Mouse (Mus musculus) neural tube, embryonic 14.5 days (tissue): ENCODE data around the gene Rere. TPM values are rescaled to one million over a fixed set of nuclear protein-coding genes. Genes with fewer than 3 reads are reported as not detected.

Experiments
- ATAC-seq: fragments of 200-750 bp; cut with Nextera tagmentation; 2 replicates; pipeline ENCODE4 v1.8.0; 2017; ENCODE audit warnings: low read depth, mild to moderate bottlenecking, moderate TSS enrichment, moderate library complexity
- H3K27ac ChIP-seq: fragments of 300-500 bp; sonication (generic); 2 replicates; pipeline ENCODE4 v1.5.1; 2014; ENCODE audit warnings: low read depth, mild to moderate bottlenecking, control low read depth, low read length, moderate library complexity, mixed read lengths
- H3K27me3 ChIP-seq: fragments of 300-500 bp; sonication (generic); 2 replicates; pipeline ENCODE4 v1.6.1; 2014; ENCODE audit warnings: low read length; ENCODE audit not compliant: control insufficient read depth, insufficient read depth
- H3K36me3 ChIP-seq: fragments of 300-500 bp; sonication (generic); 2 replicates; pipeline ENCODE4 v1.6.1; 2014; ENCODE audit warnings: low read length, mixed read lengths; ENCODE audit not compliant: control insufficient read depth, insufficient read depth
- H3K4me1 ChIP-seq: fragments of 300-500 bp; sonication (generic); 2 replicates; pipeline ENCODE4 v1.6.1; 2014; ENCODE audit warnings: low read length; ENCODE audit not compliant: control insufficient read depth, insufficient read depth
- H3K4me2 ChIP-seq: fragments of 300-500 bp; sonication (generic); 2 replicates; pipeline ENCODE4 v1.6.1; 2014; ENCODE audit warnings: mild to moderate bottlenecking, low read depth, low read length, control low read depth
- H3K4me3 ChIP-seq: fragments of 300-500 bp; sonication (generic); 2 replicates; pipeline ENCODE4 v1.5.1; 2014; ENCODE audit warnings: low read depth, low read length, control low read depth, mixed read lengths
- H3K9ac ChIP-seq: fragments of 300-500 bp; sonication (generic); replicated peaks from 2 replicates; pipeline ENCODE4 v1.6.1; 2014; ENCODE audit warnings: low read depth, mild to moderate bottlenecking, control low read depth, low read length, mixed read lengths
- H3K9me3 ChIP-seq: fragments of 300-500 bp; sonication (generic); 2 replicates; pipeline ENCODE4 v1.6.1; 2016; ENCODE audit warnings: low read length; ENCODE audit not compliant: control insufficient read depth
- WGBS: fragments of 180-500 bp; shearing (Covaris S2); extraction: QIAGEN DNeasy Blood & Tissue Kit; methylation state at CpG from one replicate; pipeline ENCODE4 v1.1.7; 2014; 5-methylcytosine and 5-hydroxymethylcytosine counted together
- polyA plus RNA-seq: library from polyadenylated mRNA; unstranded; fragments of >200 nt; fragmentation: Nextera tagmentation; extraction: Ambion mirVana; gene quantifications from 2 replicates; pipeline ENCODE4 v1.2.1, GENCODE M21; 2014

The Rere gene
- polyA plus RNA-seq, 1 experiment from 2014 or later = 50.7 TPM

- no peak for ATAC-seq
- H3K9ac ChIP-seq = no peak overlapping the region
- 63% methylated on average over 12 of the region's 12 CpGs for WGBS
- no peaks in the 10 kb centered on the region for H3K36me3 ChIP-seq
- no peak overlapping the region for H3K4me2 ChIP-seq
- no peak overlapping the region for H3K4me3 ChIP-seq
- H3K9me3 ChIP-seq = no peaks in the 10 kb centered on the region
- H3K27me3 ChIP-seq = no peaks in the 10 kb centered on the region
- no peak overlapping the region; the same call in 1 of the 2 replicates for H3K27ac ChIP-seq
- H3K4me1 ChIP-seq = peaks cover 5% of the 10 kb centered on the region; the same call in 1 of the 2 replicates
Observed at GRCm38 (mm10) chr4:150663192-150663591, 381.7 kb downstream of the Rere start.

DNA sequence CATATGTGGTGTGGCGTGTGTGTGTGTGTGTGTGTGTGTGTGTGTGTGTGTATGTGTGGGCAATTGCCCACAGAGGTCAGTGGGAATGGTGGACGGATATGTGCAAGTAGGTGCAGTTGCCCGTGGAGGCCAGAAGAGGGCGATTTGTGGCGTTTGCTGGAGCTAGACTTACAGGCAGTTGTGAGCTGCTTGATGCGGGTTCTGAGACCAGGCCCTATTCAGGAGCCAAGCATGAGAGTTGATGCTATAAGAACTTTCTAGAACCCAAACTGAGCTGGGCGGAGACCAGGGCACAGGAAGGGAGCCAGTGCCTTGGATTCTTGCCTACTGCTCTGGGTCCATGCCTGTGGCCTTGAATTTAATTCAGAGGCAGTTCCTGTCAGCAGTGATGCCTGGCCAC lies 383.3 kb downstream of the Rere start:
- no peak overlapping the region for H3K4me2 ChIP-seq
- no peak overlapping the region for H3K27ac ChIP-seq
- no peak overlapping the region for H3K4me3 ChIP-seq
- H3K36me3 ChIP-seq = no peaks in the 10 kb centered on the region
- no peaks in the 10 kb centered on the region for H3K9me3 ChIP-seq
- no peaks in the 10 kb centered on the region for H3K27me3 ChIP-seq
- peaks cover 5% of the 10 kb centered on the region; the same call in 1 of the 2 replicates for H3K4me1 ChIP-seq
- no peak overlapping the region for H3K9ac ChIP-seq
- no peak for ATAC-seq
- 79% methylated on average over 7 of the region's 7 CpGs for WGBS

GRCm38 (mm10) chr4:150665806-150666205 lies 384.4 kb downstream of the Rere start:
- Histone ChIP-seq H3K9ac (no peak overlapping the region), H3K27me3 (no peaks in the 10 kb centered on the region), H3K4me2 (no peak overlapping the region), H3K9me3 (no peaks in the 10 kb centered on the region), H3K27ac (no peak overlapping the region), H3K36me3 (no peaks in the 10 kb centered on the region), H3K4me1 (peaks cover 5% of the 10 kb centered on the region; the same call in 1 of the 2 replicates), H3K4me3 (no peak overlapping the region)
- no peak for ATAC-seq
- WGBS = 84% methylated on average over 10 of the region's 10 CpGs

Other genes with a start within 250 kb of the Rere start
- gene Gpr157, start 194.3 kb upstream of the Rere start, polyA plus RNA-seq = 0.16 and 0.33 TPM in 2 replicates
- gene Slc2a5, start 162.4 kb upstream of the Rere start, polyA plus RNA-seq = 3.0 and 3.4 TPM in 2 replicates
- not detected in 2 replicates for gene Slc2a7, start 132.7 kb upstream of the Rere start, polyA plus RNA-seq
- not detected in 2 replicates for gene Car6, start 80.3 kb upstream of the Rere start, polyA plus RNA-seq
- 974 and 1,050 TPM in 2 replicates for gene Eno1, start 44.9 kb upstream of the Rere start, polyA plus RNA-seq